Mouse (Mus musculus) CD8-positive naive resting alpha-beta T cell, adult 2 months (primary cell): ENCODE data around the gene Fam107b.
"Not testable (repeated sequence)": the region's sequence is repeated elsewhere in the genome, so short reads cannot be mapped to it uniquely, and the experiment has no call there.

Source experiments
- DNase-seq, 2 experiments: peaks; one replicate each; pipeline ENCODE4 v3.0.0; 2022; ENCODE audit warnings: low read depth in 2 of 2, low spot score in 2 of 2

Gene Fam107b

GRCm38 (mm10) chr2:3709882-3710281, 139.6 kb downstream of the Fam107b start:
- no peak for DNase-seq

GRCm38 (mm10) chr2:3710521-3710920, 140.2 kb downstream of the Fam107b start:
- DNase-seq, result peak; percentile 52 to 63

- DNase-seq, result no peak
These were observed 142.2 kb downstream of the Fam107b start for GRCm38 (mm10) chr2:3712369-3713042.

GRCm38 (mm10) chr2:3713212-3713681, 143.0 kb downstream of the Fam107b start:
- peak; percentile 98 to 99 for DNase-seq

- peak; percentile 53 to 60 for DNase-seq
These were observed 143.5 kb downstream of the Fam107b start for GRCm38 (mm10) chr2:3713682-3714361.

GRCm38 (mm10) chr2:3714511-3714910, 144.2 kb downstream of the Fam107b start:
- no peak for DNase-seq

GRCm38 (mm10) chr2:3715424-3715823, 145.1 kb downstream of the Fam107b start:
- DNase-seq, result peak in 1 of 2 experiments; percentile 46

- DNase-seq, result peak in 1 of 2 experiments; percentile 45
These were observed 147.0 kb downstream of the Fam107b start for GRCm38 (mm10) chr2:3717268-3717667.

GRCm38 (mm10) chr2:3717847-3718246, 147.6 kb downstream of the Fam107b start:
- DNase-seq, result peak; percentile 53 to 62

- not testable (repeated sequence) for DNase-seq
These were observed 149.3 kb downstream of the Fam107b start for GRCm38 (mm10) chr2:3719436-3720121.

- DNase-seq, result no peak
These were observed 150.8 kb downstream of the Fam107b start for GRCm38 (mm10) chr2:3721107-3721506.

- no peak for DNase-seq
These were observed 151.7 kb downstream of the Fam107b start for GRCm38 (mm10) chr2:3721974-3722373.

- DNase-seq, result no peak
These were observed 153.3 kb downstream of the Fam107b start for GRCm38 (mm10) chr2:3723391-3724106.

GRCm38 (mm10) chr2:3726501-3727078, 156.3 kb downstream of the Fam107b start:
- peak; percentile 63 to 71 for DNase-seq

GRCm38 (mm10) chr2:3727225-3727930, 157.1 kb downstream of the Fam107b start:
- peak; percentile 43 to 45 for DNase-seq

GRCm38 (mm10) chr2:3728090-3728489, 157.8 kb downstream of the Fam107b start:
- DNase-seq, result no peak

- DNase-seq, result no peak
These were observed 159.3 kb downstream of the Fam107b start for GRCm38 (mm10) chr2:3729586-3729985.

GRCm38 (mm10) chr2:3730744-3731143, 160.5 kb downstream of the Fam107b start:
- no peak for DNase-seq

- peak; percentile 48 to 67 for DNase-seq
These were observed 161.2 kb downstream of the Fam107b start for GRCm38 (mm10) chr2:3731316-3732015.
